Mouse (Mus musculus): ENCODE measurements around the gene Fis1. TPM values are rescaled to one million over a fixed set of nuclear protein-coding genes. Genes with fewer than 3 reads are reported as not detected.

The Fis1 gene
- polyA plus RNA-seq, 1 experiment from 2014 or later: 259 TPM

- H3K4me3 ChIP-seq (replicated peaks): no peak overlapping the region
- 72% methylated on average over 15 of the region's 15 CpGs for WGBS
- no peaks in the 10 kb centered on the region for H3K36me3 ChIP-seq
- H3K9ac ChIP-seq: no peak overlapping the region
- H3K27ac ChIP-seq: no peak overlapping the region
- H3K27me3 ChIP-seq (replicated peaks): no peaks in the 10 kb centered on the region
- no peaks in the 10 kb centered on the region for H3K4me1 ChIP-seq
- no peaks in the 10 kb centered on the region for H3K9me3 ChIP-seq
- ATAC-seq (ENCODE audit: insufficient read depth, low FRiP score, low read depth): no peak
- H3K4me2 ChIP-seq: no peak overlapping the region
These were observed 59.4 kb downstream of the Fis1 start for GRCm38 (mm10) chr5:137012401-137012950.

MicroRNAs encoded within 50 kb of the gene (microRNA counts, 519-probe panel; counts per million panel counts)
- microRNA mmu-miR-702: not detected

Small RNA genes within 50 kb of the gene (microRNA-seq; reads per million reads assigned to microRNA genes)
- 25.5 reads per million, percentile 36 among the genes with 10 or more reads in this experiment for gene Mir702

Other genes starting within 250 kb of the Fis1 start
- gene Col26a1, start 70.1 kb upstream of the Fis1 start, polyA plus RNA-seq (2015; fragmentation: Nextera tagmentation; extraction: Ambion mirVana): 20.6 and 25.3 TPM in 2 replicates
- gene Ift22, start 45.1 kb upstream of the Fis1 start, polyA plus RNA-seq (2015; fragmentation: Nextera tagmentation; extraction: Ambion mirVana): 59.5 and 62.3 TPM in 2 replicates
- 8.9 and 10.8 TPM in 2 replicates for gene Cldn15, start 13.3 kb downstream of the Fis1 start, polyA plus RNA-seq (2015; fragmentation: Nextera tagmentation; extraction: Ambion mirVana)
- gene Plod3, start 33.7 kb downstream of the Fis1 start, polyA plus RNA-seq (2015; fragmentation: Nextera tagmentation; extraction: Ambion mirVana): 44.8 and 46.8 TPM in 2 replicates
- gene Znhit1, start 34.7 kb downstream of the Fis1 start, polyA plus RNA-seq (2015; fragmentation: Nextera tagmentation; extraction: Ambion mirVana): 90.6 and 94.3 TPM in 2 replicates
- 0.83 and 1.1 TPM in 2 replicates for gene Vgf, start 73.1 kb downstream of the Fis1 start, polyA plus RNA-seq (2015; fragmentation: Nextera tagmentation; extraction: Ambion mirVana)
- 189 and 211 TPM in 2 replicates for gene Ap1s1, start 92.9 kb downstream of the Fis1 start, polyA plus RNA-seq (2015; fragmentation: Nextera tagmentation; extraction: Ambion mirVana)
- 0.12 and 0.35 TPM in 2 replicates for gene Serpine1, start 119.0 kb downstream of the Fis1 start, polyA plus RNA-seq (2015; fragmentation: Nextera tagmentation; extraction: Ambion mirVana)
- gene Trim56, start 162.9 kb downstream of the Fis1 start, polyA plus RNA-seq (2015; fragmentation: Nextera tagmentation; extraction: Ambion mirVana): 9.7 and 10.2 TPM in 2 replicates
- 0.54 and 1.9 TPM in 2 replicates for gene Muc3, start 196.0 kb downstream of the Fis1 start, polyA plus RNA-seq (2015; fragmentation: Nextera tagmentation; extraction: Ambion mirVana)

Measured in stomach, embryonic 15.5 days (tissue).